Mouse (Mus musculus): Measurements from ENCODE around the gene Ntn1.

Gene Ntn1

GRCm38 (mm10) chr11:68400727-68401219 is at the start of gene Ntn1:
Gene Ntn1, minus strand, starts transcription at chr11:68400823.
- no peak for DNase-seq

DNA sequence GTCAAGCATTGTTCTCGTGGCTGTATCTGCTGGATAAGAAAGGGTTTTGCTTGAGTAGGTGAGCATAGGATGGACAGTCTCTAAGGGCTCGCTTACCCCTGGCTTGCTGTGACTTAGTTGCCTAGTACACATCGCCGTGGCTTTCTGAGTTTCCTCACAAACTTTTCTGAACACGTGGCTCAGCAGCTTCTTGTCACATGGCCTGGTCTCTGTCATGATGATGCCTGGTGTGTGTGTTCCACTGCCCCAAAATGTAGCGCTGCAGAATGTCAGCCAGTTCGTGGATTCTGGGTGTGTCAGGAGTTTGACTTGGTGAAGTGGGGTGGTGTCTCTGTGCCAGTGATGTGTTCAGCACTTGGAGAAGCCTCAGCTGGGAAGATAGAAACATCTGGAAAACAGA is 47.7 kb upstream of the Ntn1 start:
- no peak for DNase-seq

DNA sequence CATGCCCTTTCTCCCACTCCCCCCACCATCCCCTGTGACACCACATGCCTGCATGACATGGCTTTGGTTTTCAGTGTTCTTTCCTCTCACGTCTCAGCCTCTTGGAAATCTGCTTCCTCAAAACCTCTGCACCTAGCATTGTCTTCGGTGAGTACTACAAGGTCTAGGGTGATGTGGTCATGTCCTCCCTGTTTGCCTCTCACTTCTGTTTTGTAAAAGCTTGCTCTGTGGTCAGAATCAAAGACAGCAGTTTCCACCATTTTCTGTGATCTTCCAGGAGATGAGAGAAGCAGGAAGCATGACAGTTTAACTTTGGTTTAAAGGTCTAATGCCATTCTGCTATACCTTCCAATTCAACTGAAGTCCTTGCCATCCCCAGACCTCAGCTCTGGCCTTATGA is 46.6 kb upstream of the Ntn1 start:
- no peak for DNase-seq

DNA sequence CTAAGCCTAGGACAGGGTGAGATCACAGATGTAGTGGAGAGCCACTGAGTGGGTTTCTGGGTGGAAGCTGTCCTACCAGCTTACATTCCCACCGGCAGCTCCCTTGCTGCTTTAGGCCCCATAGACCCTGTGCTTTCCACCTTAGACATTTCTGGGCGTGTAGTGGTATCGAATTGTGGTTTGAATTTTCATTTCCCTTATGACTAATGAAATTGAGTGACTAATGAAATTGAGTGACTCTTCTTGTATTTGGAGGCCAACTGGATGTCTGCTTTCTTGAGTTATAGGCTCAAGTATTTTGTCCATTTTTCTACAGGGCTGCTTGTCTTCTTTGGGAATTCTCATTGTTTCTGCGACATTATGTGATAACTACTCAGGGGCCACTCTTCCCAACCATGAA is 45.9 kb upstream of the Ntn1 start:
- DNase-seq = no peak

DNA sequence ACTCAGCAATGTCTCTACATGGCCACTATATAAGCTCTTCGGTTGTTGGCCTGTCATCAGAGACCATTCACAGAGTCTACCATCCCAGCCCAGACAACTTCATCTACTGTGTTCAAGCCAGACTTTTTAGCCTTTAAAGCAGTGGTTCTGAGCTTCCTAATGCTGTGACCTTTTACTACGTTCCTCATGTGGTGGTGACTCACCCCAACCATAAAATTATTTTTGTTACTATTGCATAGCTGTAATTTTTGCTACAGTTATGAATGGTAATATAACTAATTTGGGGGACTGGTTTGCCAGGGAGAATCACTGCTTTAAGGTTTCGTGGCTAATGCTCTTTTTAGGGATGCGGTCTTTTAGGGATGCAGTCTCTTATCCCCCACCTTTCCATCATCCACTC is 45.3 kb upstream of the Ntn1 start:
- no peak for DNase-seq

- no peak for DNase-seq
Measured at GRCm38 (mm10) chr11:68442983-68443638, 42.5 kb upstream of the Ntn1 start.

DNA sequence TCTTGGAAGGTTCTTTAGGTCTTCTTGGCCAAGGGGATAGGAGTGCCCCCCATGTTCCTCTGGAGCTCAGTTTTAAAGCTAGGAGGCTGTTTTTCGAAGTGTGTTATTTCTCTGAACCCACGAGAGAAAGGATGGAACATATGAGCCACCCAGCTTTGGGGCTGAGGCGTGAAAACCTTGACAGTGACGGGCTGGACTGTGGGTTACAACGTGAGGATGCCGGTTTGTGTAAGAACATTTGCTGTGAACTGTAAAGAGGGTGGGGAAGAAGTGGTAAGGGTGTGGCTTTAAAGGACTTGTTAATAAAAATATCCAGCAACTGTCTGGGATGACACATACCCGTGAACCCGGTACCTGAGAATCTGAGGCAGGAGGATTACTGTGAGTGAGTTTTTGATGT is 41.7 kb upstream of the Ntn1 start:
- DNase-seq = no peak

DNA sequence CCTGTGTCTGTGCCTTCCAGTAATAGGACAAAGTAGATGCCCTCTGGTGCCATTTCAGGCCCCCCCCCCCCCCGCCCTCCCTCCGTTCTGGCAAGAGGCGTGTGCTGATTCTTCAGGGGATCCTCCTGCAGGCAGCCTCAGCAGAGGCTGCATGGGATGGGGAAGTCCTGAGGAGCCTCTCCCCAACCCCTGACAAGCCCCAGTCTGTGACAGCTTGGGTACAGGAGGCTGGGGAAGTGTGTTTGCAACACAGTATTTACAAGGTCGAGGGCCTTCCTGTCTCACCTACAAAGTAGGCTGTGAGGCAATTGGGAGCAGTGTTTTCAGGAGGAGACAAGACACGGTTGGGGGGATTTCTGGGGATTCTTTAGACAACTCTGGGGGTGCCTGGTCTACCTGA is 40.3 kb upstream of the Ntn1 start:
- DNase-seq = no peak

GRCm38 (mm10) chr11:68440100-68440499 is 39.5 kb upstream of the Ntn1 start:
- no peak for DNase-seq

- DNase-seq = no peak
Measured at GRCm38 (mm10) chr11:68436376-68436775, 35.8 kb upstream of the Ntn1 start.

DNA sequence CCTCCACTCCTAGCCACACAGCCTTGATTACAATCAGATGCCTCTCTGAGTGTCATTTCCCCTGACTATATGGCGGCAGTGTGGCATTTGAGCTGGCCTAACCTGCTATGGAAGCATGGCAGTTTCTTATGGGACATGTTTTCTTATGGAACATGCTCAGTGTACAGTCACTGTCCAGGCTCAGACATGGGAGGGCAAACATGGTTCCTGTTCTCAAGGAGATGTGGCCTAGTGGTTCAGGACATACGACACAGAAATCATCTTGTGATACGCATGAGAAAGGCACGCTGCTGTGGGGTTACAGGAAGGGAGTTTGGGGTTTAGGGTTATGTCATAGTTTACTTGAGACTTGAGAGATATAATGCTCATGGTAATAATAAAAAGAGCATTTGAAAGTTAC is 35.0 kb upstream of the Ntn1 start:
- no peak for DNase-seq

DNA sequence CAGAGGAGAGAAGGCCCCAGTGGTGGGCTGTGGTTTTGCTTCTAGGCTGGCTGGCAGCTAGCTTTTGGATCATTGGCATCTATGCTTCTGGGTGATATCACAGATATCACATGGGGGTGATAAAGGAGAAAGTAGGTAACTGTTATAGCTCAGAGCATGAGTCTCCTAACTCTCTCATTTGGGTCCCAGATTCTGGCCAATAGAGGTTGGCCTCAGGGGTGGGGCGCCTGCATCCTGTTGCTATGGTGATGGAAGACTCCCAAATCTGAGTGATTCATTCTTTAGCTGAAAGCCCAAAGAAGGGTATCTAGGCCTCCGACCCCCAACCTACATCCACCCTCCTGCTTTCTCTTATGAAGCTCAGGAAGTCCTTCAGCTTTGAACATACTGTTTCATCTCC is 34.1 kb upstream of the Ntn1 start:
- DNase-seq = no peak

DNA sequence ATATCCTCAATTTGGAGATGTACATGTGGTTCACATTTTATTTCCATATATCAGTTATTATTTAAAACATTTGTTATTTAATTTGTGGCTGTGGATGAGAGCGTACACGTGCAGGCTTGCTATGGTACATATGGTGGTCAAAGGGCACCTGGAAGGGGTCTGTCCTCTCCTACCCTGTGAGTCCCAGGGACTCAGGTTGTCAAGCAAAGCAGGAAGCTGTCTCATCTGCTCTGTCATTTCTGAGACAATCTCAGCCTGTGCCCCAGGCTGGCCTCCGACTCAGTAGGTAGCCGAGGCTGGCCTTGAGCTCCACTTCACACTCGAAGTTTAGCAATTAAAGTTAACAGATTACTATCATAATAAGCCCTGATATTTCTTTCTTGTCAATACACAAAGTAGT is 32.9 kb upstream of the Ntn1 start:
- DNase-seq = no peak

GRCm38 (mm10) chr11:68432361-68433021 is 31.9 kb upstream of the Ntn1 start:
- no peak for DNase-seq

GRCm38 (mm10) chr11:68431699-68432360 is 31.2 kb upstream of the Ntn1 start, which contains the start of gene Pik3r5:
Gene Pik3r5, plus strand, starts transcription at chr11:68432121.
- peak; percentile 68 to 89 for DNase-seq

DNA sequence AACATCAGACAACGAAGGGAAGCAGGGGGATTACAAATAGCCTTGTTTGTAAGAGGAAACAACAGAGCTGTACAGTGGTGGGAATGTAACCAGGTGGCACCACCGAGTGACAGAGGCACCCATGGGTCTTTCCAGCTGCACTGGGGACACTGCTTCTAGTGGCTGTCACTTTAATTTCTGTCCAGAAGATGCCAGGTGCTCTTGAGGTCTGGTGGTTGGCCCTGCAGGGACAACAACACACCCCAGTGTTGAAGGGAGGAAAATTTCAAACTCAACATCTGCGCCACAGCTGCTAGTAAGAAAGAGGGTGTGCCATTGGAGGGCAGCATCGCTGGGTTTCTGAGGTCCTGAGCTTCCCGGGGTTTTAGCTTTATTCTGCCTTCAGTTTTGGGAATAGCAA is 30.0 kb upstream of the Ntn1 start:
- no peak for DNase-seq

GRCm38 (mm10) chr11:68427083-68427570 is 26.5 kb upstream of the Ntn1 start:
- DNase-seq = no peak

- no peak for DNase-seq
Measured at GRCm38 (mm10) chr11:68425492-68426315, 25.1 kb upstream of the Ntn1 start.

GRCm38 (mm10) chr11:68417831-68418230 is 17.2 kb upstream of the Ntn1 start:
- peak in 1 of 2 experiments; percentile 45 for DNase-seq

DNA sequence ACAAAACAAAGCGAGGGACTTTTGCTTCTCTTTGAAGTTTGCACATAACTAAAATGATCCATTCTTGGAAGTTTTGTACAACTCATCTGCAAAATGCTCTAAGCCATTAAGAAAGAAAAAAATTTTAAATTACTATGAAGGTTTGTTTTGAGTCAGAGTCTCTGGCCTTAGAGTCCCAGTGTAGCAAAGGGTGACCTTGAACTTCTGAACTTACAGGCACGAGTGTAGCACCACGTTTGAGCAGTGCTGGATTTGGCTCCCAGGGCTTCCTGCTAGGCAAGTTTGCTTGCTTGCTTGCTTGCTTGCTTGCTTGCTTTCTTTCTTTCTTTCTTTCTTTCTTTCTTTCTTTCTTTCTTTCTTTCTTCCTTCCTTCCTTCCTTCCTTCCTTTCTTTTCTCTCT is 16.4 kb upstream of the Ntn1 start:
- DNase-seq = no peak

- peak; percentile 76 to 86 for DNase-seq
Measured at GRCm38 (mm10) chr11:68408127-68408526, 7.5 kb upstream of the Ntn1 start.

DNA sequence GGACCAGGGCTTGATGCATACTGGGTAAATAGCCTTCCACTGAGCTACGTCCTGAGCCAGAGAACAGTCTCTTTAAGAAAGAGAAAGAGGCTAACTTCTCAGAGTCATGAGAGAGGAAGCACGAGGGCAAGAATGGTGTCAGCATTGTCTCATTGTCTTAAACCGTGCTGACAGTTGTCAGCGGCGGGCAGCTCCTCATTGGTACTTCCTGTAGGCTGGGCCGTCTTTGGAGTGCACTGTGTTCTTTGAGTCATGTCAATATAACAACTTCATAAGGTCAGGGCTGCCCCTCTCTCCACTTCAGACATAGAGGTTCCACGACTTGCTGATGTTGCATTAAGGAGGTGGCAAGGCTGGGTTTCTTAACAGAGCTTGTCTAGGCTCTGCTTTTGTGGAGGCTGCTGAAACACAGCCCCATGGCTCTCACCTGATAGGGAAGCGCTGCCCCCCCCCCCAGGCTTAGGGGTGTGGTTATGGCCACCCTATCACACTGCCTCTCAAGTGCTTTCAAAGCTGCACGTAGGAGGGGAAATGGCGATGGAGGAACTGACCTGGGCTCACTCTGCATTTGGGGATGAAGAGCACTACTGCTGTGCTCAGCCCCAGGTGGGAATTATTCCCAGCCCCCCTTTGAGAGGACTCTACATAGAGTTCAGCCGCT is 6.8 kb upstream of the Ntn1 start:
- no peak for DNase-seq

Data from kidney, postnatal 36 days (tissue).